Mouse (Mus musculus): ENCODE measurements around the gene Adam10. TPM values are rescaled to one million over a fixed set of nuclear protein-coding genes. Genes with fewer than 3 reads are reported as not detected.
A peak's percentile ranks its signal among the peaks of the same experiment; 100 is the strongest.

Gene Adam10
- polyA plus RNA-seq, 1 experiment from 2014 or later = 106 TPM

GRCm38 (mm10) chr9:70679132-70680091 lies 615 bp downstream of the Adam10 start:
- peak; percentile 77 for ATAC-seq (ENCODE audit: low FRiP score, low read depth)
- H3K36me3 ChIP-seq = no peaks in the 10 kb centered on the region
- under 1% methylated on average over 82 of the region's 103 CpGs for WGBS
- no peaks in the 10 kb centered on the region for H3K27me3 ChIP-seq (replicated peaks)
- H3K9ac ChIP-seq = peak overlapping the region; percentile 97
- peak overlapping the region; percentile 71 for H3K4me2 ChIP-seq (replicated peaks)
- no peaks in the 10 kb centered on the region for H3K9me3 ChIP-seq
- H3K4me1 ChIP-seq = peaks cover 13% of the 10 kb centered on the region; the same call in 1 of the 2 replicates
- peak overlapping the region; percentile 98 for H3K4me3 ChIP-seq
- peak overlapping the region; percentile 97 for H3K27ac ChIP-seq

GRCm38 (mm10) chr9:70682202-70682601 lies 3.4 kb downstream of the Adam10 start:
- peaks cover 13% of the 10 kb centered on the region; the same call in 1 of the 2 replicates for H3K4me1 ChIP-seq
- no peak for ATAC-seq (ENCODE audit: low FRiP score, low read depth)
- no peaks in the 10 kb centered on the region for H3K36me3 ChIP-seq
- H3K4me3 ChIP-seq = no peak overlapping the region
- 91% methylated on average over 1 of the region's 1 CpGs for WGBS
- no peaks in the 10 kb centered on the region for H3K27me3 ChIP-seq (replicated peaks)
- H3K9ac ChIP-seq = no peak overlapping the region
- no peak overlapping the region for H3K27ac ChIP-seq
- no peaks in the 10 kb centered on the region for H3K9me3 ChIP-seq
- no peak overlapping the region; the same call in 1 of the 2 replicates for H3K4me2 ChIP-seq (replicated peaks)

GRCm38 (mm10) chr9:70688301-70688968 lies 9.6 kb downstream of the Adam10 start:
- no peaks in the 10 kb centered on the region for H3K4me1 ChIP-seq
- no peak overlapping the region for H3K4me3 ChIP-seq
- H3K9me3 ChIP-seq = no peaks in the 10 kb centered on the region
- H3K9ac ChIP-seq = no peak overlapping the region
- 95% methylated on average over 2 of the region's 2 CpGs for WGBS
- H3K27me3 ChIP-seq (replicated peaks) = no peaks in the 10 kb centered on the region
- no peak overlapping the region for H3K4me2 ChIP-seq (replicated peaks)
- no peak for ATAC-seq (ENCODE audit: low FRiP score, low read depth)
- H3K36me3 ChIP-seq = no peaks in the 10 kb centered on the region
- no peak overlapping the region for H3K27ac ChIP-seq

- Histone ChIP-seq H3K9ac (no peak overlapping the region), H3K4me3 (no peak overlapping the region), H3K4me2 (replicated peaks) (no peak overlapping the region), H3K27ac (no peak overlapping the region), H3K36me3 (no peaks in the 10 kb centered on the region), H3K4me1 (no peaks in the 10 kb centered on the region), H3K27me3 (replicated peaks) (no peaks in the 10 kb centered on the region), H3K9me3 (no peaks in the 10 kb centered on the region)
- ATAC-seq (ENCODE audit: low FRiP score, low read depth) = no peak
- WGBS = 80% methylated on average over 3 of the region's 3 CpGs
These were observed 11.1 kb downstream of the Adam10 start for GRCm38 (mm10) chr9:70689926-70690325.

GRCm38 (mm10) chr9:70690579-70690978 lies 11.8 kb downstream of the Adam10 start:
- no peak overlapping the region for H3K9ac ChIP-seq
- H3K9me3 ChIP-seq = no peaks in the 10 kb centered on the region
- H3K4me2 ChIP-seq (replicated peaks) = no peak overlapping the region
- no peak overlapping the region for H3K27ac ChIP-seq
- ATAC-seq (ENCODE audit: low FRiP score, low read depth) = no peak
- H3K36me3 ChIP-seq = no peaks in the 10 kb centered on the region
- H3K4me3 ChIP-seq = no peak overlapping the region
- H3K27me3 ChIP-seq (replicated peaks) = no peaks in the 10 kb centered on the region
- H3K4me1 ChIP-seq = no peaks in the 10 kb centered on the region

- Histone ChIP-seq H3K36me3 (no peaks in the 10 kb centered on the region), H3K4me3 (no peak overlapping the region), H3K4me2 (replicated peaks) (no peak overlapping the region), H3K4me1 (no peaks in the 10 kb centered on the region), H3K9me3 (no peaks in the 10 kb centered on the region), H3K27ac (no peak overlapping the region), H3K27me3 (replicated peaks) (no peaks in the 10 kb centered on the region), H3K9ac (no peak overlapping the region)
- WGBS = 84% methylated on average over 2 of the region's 2 CpGs
- no peak for ATAC-seq (ENCODE audit: low FRiP score, low read depth)
These were observed 13.2 kb downstream of the Adam10 start for GRCm38 (mm10) chr9:70691772-70692693.

GRCm38 (mm10) chr9:70695723-70696122 lies 16.9 kb downstream of the Adam10 start:
- Histone ChIP-seq H3K36me3 (no peaks in the 10 kb centered on the region), H3K27me3 (replicated peaks) (no peaks in the 10 kb centered on the region), H3K4me1 (no peaks in the 10 kb centered on the region), H3K4me3 (no peak overlapping the region), H3K4me2 (replicated peaks) (no peak overlapping the region), H3K9ac (no peak overlapping the region), H3K9me3 (no peaks in the 10 kb centered on the region), H3K27ac (no peak overlapping the region)
- 93% methylated on average over 2 of the region's 2 CpGs for WGBS
- ATAC-seq (ENCODE audit: low FRiP score, low read depth) = no peak

- no peak overlapping the region for H3K9ac ChIP-seq
- no peaks in the 10 kb centered on the region for H3K9me3 ChIP-seq
- H3K36me3 ChIP-seq = no peaks in the 10 kb centered on the region
- 89% methylated on average over 1 of the region's 1 CpGs for WGBS
- H3K27ac ChIP-seq = no peak overlapping the region
- H3K4me3 ChIP-seq = no peak overlapping the region
- H3K27me3 ChIP-seq (replicated peaks) = no peaks in the 10 kb centered on the region
- H3K4me2 ChIP-seq (replicated peaks) = no peak overlapping the region
- no peaks in the 10 kb centered on the region for H3K4me1 ChIP-seq
- ATAC-seq (ENCODE audit: low FRiP score, low read depth) = no peak
These were observed 19.3 kb downstream of the Adam10 start for GRCm38 (mm10) chr9:70698090-70698489.

- Histone ChIP-seq H3K27me3 (replicated peaks) (no peaks in the 10 kb centered on the region), H3K4me3 (no peak overlapping the region), H3K4me2 (replicated peaks) (no peak overlapping the region), H3K27ac (no peak overlapping the region), H3K4me1 (no peaks in the 10 kb centered on the region), H3K9ac (no peak overlapping the region), H3K36me3 (peaks cover 5% of the 10 kb centered on the region), H3K9me3 (no peaks in the 10 kb centered on the region)
- WGBS = 94% methylated on average over 5 of the region's 5 CpGs
- ATAC-seq (ENCODE audit: low FRiP score, low read depth) = no peak
These were observed 24.9 kb downstream of the Adam10 start for GRCm38 (mm10) chr9:70703597-70704203.

GRCm38 (mm10) chr9:70706444-70706843 lies 27.6 kb downstream of the Adam10 start:
- no peak overlapping the region for H3K9ac ChIP-seq
- H3K9me3 ChIP-seq = no peaks in the 10 kb centered on the region
- H3K4me3 ChIP-seq = no peak overlapping the region
- H3K36me3 ChIP-seq = peaks cover 5% of the 10 kb centered on the region
- no peaks in the 10 kb centered on the region for H3K27me3 ChIP-seq (replicated peaks)
- no peak overlapping the region for H3K4me2 ChIP-seq (replicated peaks)
- no peak for ATAC-seq (ENCODE audit: low FRiP score, low read depth)
- H3K4me1 ChIP-seq = no peaks in the 10 kb centered on the region
- WGBS = 91% methylated on average over 1 of the region's 1 CpGs
- no peak overlapping the region for H3K27ac ChIP-seq

- H3K27ac ChIP-seq = no peak overlapping the region
- H3K4me3 ChIP-seq = no peak overlapping the region
- 22% methylated on average over 2 of the region's 2 CpGs for WGBS
- no peaks in the 10 kb centered on the region for H3K36me3 ChIP-seq
- no peaks in the 10 kb centered on the region for H3K4me1 ChIP-seq
- H3K27me3 ChIP-seq (replicated peaks) = no peaks in the 10 kb centered on the region
- no peak overlapping the region for H3K9ac ChIP-seq
- H3K4me2 ChIP-seq (replicated peaks) = no peak overlapping the region
- H3K9me3 ChIP-seq = no peaks in the 10 kb centered on the region
- ATAC-seq (ENCODE audit: low FRiP score, low read depth) = no peak
These were observed 50.7 kb downstream of the Adam10 start for GRCm38 (mm10) chr9:70729544-70729943.
